Mouse (Mus musculus): Measurements from ENCODE around the gene Cbx8.

Gene Cbx8

GRCm38 (mm10) chr11:119040600-119041324 lies at the start of gene Cbx8:
Gene Cbx8, minus strand, starts transcription at chr11:119040969.
- peak; percentile 100 for DNase-seq

- peak; percentile 45 for DNase-seq
Observed at GRCm38 (mm10) chr11:119090076-119090960, 49.5 kb upstream of the Cbx8 start.

GRCm38 (mm10) chr11:119089235-119090075 lies 48.7 kb upstream of the Cbx8 start:
- peak; percentile 59 for DNase-seq

GRCm38 (mm10) chr11:119088391-119089234 lies 47.8 kb upstream of the Cbx8 start:
- DNase-seq: peak; percentile 48

- DNase-seq: peak; percentile 62
Observed at GRCm38 (mm10) chr11:119087301-119088082, 46.7 kb upstream of the Cbx8 start.

GRCm38 (mm10) chr11:119086144-119086971 lies 45.6 kb upstream of the Cbx8 start, which contains the start of gene Cbx4:
Gene Cbx4, minus strand, starts transcription at chr11:119086221.
- peak; percentile 90 for DNase-seq

GRCm38 (mm10) chr11:119085279-119086062 lies 44.7 kb upstream of the Cbx8 start:
- DNase-seq: peak; percentile 75

- DNase-seq: peak; percentile 46
Observed at GRCm38 (mm10) chr11:119084446-119085278, 43.9 kb upstream of the Cbx8 start.

GRCm38 (mm10) chr11:119083724-119084445 lies 43.1 kb upstream of the Cbx8 start:
- DNase-seq: peak; percentile 74

GRCm38 (mm10) chr11:119082638-119083599 lies 42.1 kb upstream of the Cbx8 start:
- DNase-seq: peak; percentile 45

- DNase-seq: peak; percentile 59
Observed at GRCm38 (mm10) chr11:119081839-119082637, 41.3 kb upstream of the Cbx8 start.

- DNase-seq: no peak
Observed at GRCm38 (mm10) chr11:119081148-119081838, 40.5 kb upstream of the Cbx8 start.

- peak; percentile 13 for DNase-seq
Observed at GRCm38 (mm10) chr11:119080461-119081147, 39.8 kb upstream of the Cbx8 start.

GRCm38 (mm10) chr11:119079445-119079837 lies 38.7 kb upstream of the Cbx8 start:
- no peak for DNase-seq
